11 mouse cellular contexts compared by ENCODE assay signal in the genomic region with DNA sequence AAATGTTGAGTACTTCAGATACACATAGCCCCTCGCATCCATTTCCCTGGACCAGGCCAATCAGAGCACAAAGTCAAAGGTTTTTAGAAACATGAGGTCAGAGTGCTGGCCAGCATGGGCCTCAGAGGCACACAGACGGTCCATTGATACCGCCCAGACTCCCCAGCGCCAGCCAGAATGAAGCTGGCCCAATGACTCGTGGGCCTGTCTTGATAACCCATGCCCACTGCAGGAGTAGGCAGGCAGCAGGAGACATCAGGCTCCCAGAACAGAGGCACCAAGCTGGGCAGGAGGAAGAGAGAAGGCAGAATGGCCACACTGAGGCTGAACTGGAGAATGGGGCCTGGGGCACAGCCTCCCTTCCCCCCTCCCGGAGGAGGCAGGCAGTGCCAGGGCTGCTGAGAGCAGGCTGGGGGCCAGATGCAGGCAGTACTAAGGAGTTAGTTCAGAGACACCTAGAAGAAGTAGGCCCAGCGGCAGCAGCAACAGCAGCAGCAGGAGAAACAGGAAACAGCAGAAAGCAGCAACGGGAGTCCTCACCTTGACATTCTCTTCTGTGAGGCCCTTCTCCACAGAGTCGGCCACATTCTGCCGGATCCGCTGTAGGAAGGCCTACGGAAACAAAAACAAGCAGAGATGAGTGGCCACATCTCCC.
DNase-seq lines count a peak whose midpoint lies in the region; ATAC-seq and TF ChIP-seq lines count a peak whose summit lies in the region.
"Had no signal": no experiment of that assay in that cellular context is flagged by ENCODE, and none has a peak within 500 bp of the region (broad histone marks: within the 10 kb centered on the region; RNA-seq: fewer than 3 reads in every experiment).

No protein-coding gene starts in this region.

- no peak overlapping the region for H3K4me2 ChIP-seq in heart, embryonic 16.5 days (ENCODE audit: low read depth, low read length)
- no peak overlapping the region for H3K4me2 ChIP-seq in hindbrain, embryonic 15.5 days
- H3K4me2 ChIP-seq: heart, embryonic 15.5 days; lung, embryonic 15.5 days had no signal

- no peak for TF ChIP-seq POLR2A in spleen, adult 2 months (IDR thresholded peaks at IDR 0.05; ENCODE audit: low read depth, low read length)

- no peak for TF ChIP-seq CTCF in spleen, adult 2 months (IDR thresholded peaks at IDR 0.05; ENCODE audit: extremely low read depth, insufficient read depth, insufficient read length, insufficient replicate concordance)

- no peaks in the 10 kb centered on the region for H3K27me3 ChIP-seq in heart, embryonic 16.5 days (ENCODE audit: control insufficient read depth, insufficient read depth, low read length)
- H3K27me3 ChIP-seq in spleen, adult 2 months (ENCODE audit: control insufficient read depth, insufficient read depth, low read length), result no peaks in the 10 kb centered on the region
- no peaks in the 10 kb centered on the region for H3K27me3 ChIP-seq in hindbrain, embryonic 15.5 days
- H3K27me3 ChIP-seq: heart, embryonic 15.5 days; lung, embryonic 15.5 days had no signal

- H3K4me3 ChIP-seq in heart, embryonic 16.5 days (ENCODE audit: low read length), result no peak overlapping the region
- no peak overlapping the region for H3K4me3 ChIP-seq in spleen, adult 2 months (ENCODE audit: extremely low read depth, insufficient read depth, insufficient read length)
- no peak overlapping the region for H3K4me3 ChIP-seq in hindbrain, embryonic 15.5 days
- H3K4me3 ChIP-seq: heart, embryonic 15.5 days; lung, embryonic 15.5 days had no signal

- peaks cover 4% of the 10 kb centered on the region; the same call in 1 of the 2 replicates for H3K4me1 ChIP-seq in heart, embryonic 16.5 days (ENCODE audit: control insufficient read depth, insufficient read depth, low read length)
- H3K4me1 ChIP-seq in spleen, adult 2 months (ENCODE audit: control insufficient read depth, insufficient read depth, insufficient read length), result peaks cover 20% of the 10 kb centered on the region; the same call in 1 of the 2 replicates
- H3K4me1 ChIP-seq in hindbrain, embryonic 15.5 days (replicated peaks), result peaks cover 10% of the 10 kb centered on the region

- WGBS in heart, embryonic 16.5 days, result 66% methylated on average over 12 of the region's 12 CpGs
- 74% methylated on average over 12 of the region's 12 CpGs for WGBS in spleen, adult 2 months
- WGBS in hindbrain, embryonic 15.5 days, result 66% methylated on average over 12 of the region's 12 CpGs

- H3K36me3 ChIP-seq in heart, embryonic 16.5 days (ENCODE audit: control insufficient read depth, insufficient read depth), result no peaks in the 10 kb centered on the region
- H3K36me3 ChIP-seq in spleen, adult 2 months (ENCODE audit: control insufficient read depth, insufficient read depth, low read length), result peaks cover 27% of the 10 kb centered on the region
- H3K36me3 ChIP-seq in hindbrain, embryonic 15.5 days, result no peaks in the 10 kb centered on the region
- H3K36me3 ChIP-seq: G1E; heart, embryonic 15.5 days; lung, embryonic 15.5 days had no signal

- no peaks in the 10 kb centered on the region for H3K9me3 ChIP-seq in heart, embryonic 16.5 days (replicated peaks; ENCODE audit: control insufficient read depth, low read length)
- no peaks in the 10 kb centered on the region for H3K9me3 ChIP-seq in hindbrain, embryonic 15.5 days
- H3K9me3 ChIP-seq: G1E; heart, embryonic 15.5 days; lung, embryonic 15.5 days had no signal

- peak overlapping the region; percentile 25; the same call in 1 of the 2 replicates for H3K27ac ChIP-seq in heart, embryonic 16.5 days (ENCODE audit: low read length)
- H3K27ac ChIP-seq in spleen, adult 2 months (ENCODE audit: insufficient read depth, low read length), result peak overlapping the region; percentile 76
- 0 out of 2 replicates have a peak overlapping the region, but pooled peaks have one; percentile 10 for H3K27ac ChIP-seq in hindbrain, embryonic 15.5 days (replicated peaks)
- H3K27ac ChIP-seq: heart, embryonic 15.5 days; lung, embryonic 15.5 days had no signal

- no peak for ATAC-seq in heart, embryonic 16.5 days (replicated peaks; ENCODE audit: extremely low read depth, insufficient read depth, low FRiP score)
- ATAC-seq in hindbrain, embryonic 15.5 days (ENCODE audit: low FRiP score, low read depth), result no peak

- intact Hi-C loops in heart, postnatal 25 days (cut with DNase I), result no loop called here

- H3K9ac ChIP-seq in heart, embryonic 16.5 days (ENCODE audit: low read length), result no peak overlapping the region
- no peak overlapping the region for H3K9ac ChIP-seq in hindbrain, embryonic 15.5 days
- H3K9ac ChIP-seq: heart, embryonic 15.5 days; lung, embryonic 15.5 days had no signal

- no peak for DNase-seq in heart, postnatal 25 days (ENCODE audit: low spot score)
- no peak for DNase-seq in spleen, adult 2 months (ENCODE audit: low read depth in 1 of 2, low spot score in 2 of 2)
- no peak for DNase-seq in spleen, adult 18-20 months
- peak; percentile 61 to 74 for DNase-seq in thymus, postnatal 36 days
- DNase-seq in spleen, postnatal 14 days (ENCODE audit: low spot score in 2 of 2), result no peak
- no peak for DNase-seq in frontal cortex, postnatal 10 days (ENCODE audit: low spot score in 2 of 2)

Comparison
In these comparisons a context has a peak if more than half of its experiments do, and no peak if none do; other contexts are left out.
1. H3K27ac ChIP-seq: peak in every context shown above with its lines; median percentile 76 in spleen, adult 2 months; 25 in heart, embryonic 16.5 days; 10 in hindbrain, embryonic 15.5 days.
2. DNase-seq: peak in thymus, postnatal 36 days (2 of 2); none in heart, postnatal 25 days (single experiment), spleen, adult 2 months (0 of 2), spleen, adult 18-20 months (0 of 2), spleen, postnatal 14 days (0 of 2) and frontal cortex, postnatal 10 days (0 of 2).